Mouse (Mus musculus): ENCODE measurements around the gene Gm5767. TPM values are rescaled to one million over a fixed set of nuclear protein-coding genes. Genes with fewer than 3 reads are reported as not detected.

Gm5767 gene
- polyA plus RNA-seq, 2 experiments: 0.07 TPM; not detected in 1

GRCm38 (mm10) chr16:8689979-8690656 is 9.5 kb downstream of the Gm5767 start:
- no peaks in the 10 kb centered on the region for H3K27me3 ChIP-seq (ENCODE audit: control insufficient read depth, insufficient read depth, low read length)
- H3K4me2 ChIP-seq (ENCODE audit: low read depth): no peak overlapping the region
- no peaks in the 10 kb centered on the region for H3K9me3 ChIP-seq (ENCODE audit: control insufficient read depth, low read length)
- WGBS (ENCODE audit: insufficient replicate concordance): 93% methylated on average over 11 of the region's 11 CpGs
- H3K4me3 ChIP-seq (ENCODE audit: insufficient read depth in 1 of 2, low read depth in 2 of 2, low read length in 2 of 2): no peak overlapping the region
- no peak for DNase-seq (ENCODE audit: low read depth in 3 of 3, low spot score in 3 of 3)
- H3K36me3 ChIP-seq (replicated peaks; ENCODE audit: control insufficient read depth, insufficient read depth, low read depth): peaks cover 84% of the 10 kb centered on the region
- H3K4me1 ChIP-seq (replicated peaks; ENCODE audit: control insufficient read depth in 2 of 2, insufficient read depth in 2 of 2, low read length in 1 of 2): peaks cover 39 to 46% of the 10 kb centered on the region in 2 experiments
- no peak overlapping the region for H3K9ac ChIP-seq (replicated peaks)
- no peak for ATAC-seq (ENCODE audit: insufficient read depth)
- H3K27ac ChIP-seq: peak overlapping the region; percentile 91
- TF ChIP-seq CTCF (IDR thresholded peaks at IDR 0.05; ENCODE audit: low read depth) (no peak), EP300 (IDR thresholded peaks at IDR 0.05; ENCODE audit: low read depth) (no peak)

- no peaks in the 10 kb centered on the region for H3K27me3 ChIP-seq (ENCODE audit: control insufficient read depth, insufficient read depth, low read length)
- peaks cover 89% of the 10 kb centered on the region for H3K36me3 ChIP-seq (replicated peaks; ENCODE audit: control insufficient read depth, insufficient read depth, low read depth)
- no peak for DNase-seq (ENCODE audit: low read depth in 3 of 3, low spot score in 3 of 3)
- no peak overlapping the region for H3K4me3 ChIP-seq (ENCODE audit: insufficient read depth in 1 of 2, low read depth in 2 of 2, low read length in 2 of 2)
- ATAC-seq (ENCODE audit: insufficient read depth): no peak
- H3K4me2 ChIP-seq (ENCODE audit: low read depth): no peak overlapping the region
- no peak for TF ChIP-seq EP300 (IDR thresholded peaks at IDR 0.05; ENCODE audit: low read depth)
- TF ChIP-seq CTCF (IDR thresholded peaks at IDR 0.05; ENCODE audit: low read depth): no peak
- peaks cover 28 to 35% of the 10 kb centered on the region in 2 experiments for H3K4me1 ChIP-seq (replicated peaks; ENCODE audit: control insufficient read depth in 2 of 2, insufficient read depth in 2 of 2, low read length in 1 of 2)
- WGBS (ENCODE audit: insufficient replicate concordance): 87% methylated on average over 7 of the region's 7 CpGs
- H3K9me3 ChIP-seq (ENCODE audit: control insufficient read depth, low read length): no peaks in the 10 kb centered on the region
- no peak overlapping the region for H3K9ac ChIP-seq (replicated peaks)
- peak overlapping the region; percentile 57 for H3K27ac ChIP-seq
Measured at GRCm38 (mm10) chr16:8691206-8691605, 10.6 kb downstream of the Gm5767 start.

GRCm38 (mm10) chr16:8699556-8699955 is 19.0 kb downstream of the Gm5767 start:
- no peaks in the 10 kb centered on the region for H3K27me3 ChIP-seq (ENCODE audit: control insufficient read depth, insufficient read depth, low read length)
- ATAC-seq (ENCODE audit: insufficient read depth): no peak
- TF ChIP-seq EP300 (IDR thresholded peaks at IDR 0.05; ENCODE audit: low read depth) (no peak), CTCF (IDR thresholded peaks at IDR 0.05; ENCODE audit: low read depth) (no peak)
- H3K9me3 ChIP-seq (ENCODE audit: control insufficient read depth, low read length): no peaks in the 10 kb centered on the region
- no peak overlapping the region for H3K27ac ChIP-seq
- H3K4me1 ChIP-seq (replicated peaks; ENCODE audit: control insufficient read depth in 2 of 2, insufficient read depth in 2 of 2, low read length in 1 of 2): no peaks in the 10 kb centered on the region
- H3K4me2 ChIP-seq (ENCODE audit: low read depth): no peak overlapping the region
- DNase-seq (ENCODE audit: low read depth in 3 of 3, low spot score in 3 of 3): no peak
- 92% methylated on average over 8 of the region's 8 CpGs for WGBS (ENCODE audit: insufficient replicate concordance)
- no peak overlapping the region for H3K4me3 ChIP-seq (ENCODE audit: insufficient read depth in 1 of 2, low read depth in 2 of 2, low read length in 2 of 2)
- H3K36me3 ChIP-seq (replicated peaks; ENCODE audit: control insufficient read depth, insufficient read depth, low read depth): peaks cover 100% of the 10 kb centered on the region
- no peak overlapping the region for H3K9ac ChIP-seq (replicated peaks)

- Histone ChIP-seq H3K4me1 (replicated peaks; ENCODE audit: control insufficient read depth in 2 of 2, insufficient read depth in 2 of 2, low read length in 1 of 2) (no peaks in the 10 kb centered on the region), H3K27me3 (ENCODE audit: control insufficient read depth, insufficient read depth, low read length) (no peaks in the 10 kb centered on the region), H3K36me3 (replicated peaks; ENCODE audit: control insufficient read depth, insufficient read depth, low read depth) (peaks cover 99% of the 10 kb centered on the region), H3K9me3 (ENCODE audit: control insufficient read depth, low read length) (no peaks in the 10 kb centered on the region), H3K4me3 (ENCODE audit: insufficient read depth in 1 of 2, low read depth in 2 of 2, low read length in 2 of 2) (no peak overlapping the region), H3K4me2 (ENCODE audit: low read depth) (no peak overlapping the region), H3K27ac (no peak overlapping the region), H3K9ac (replicated peaks) (no peak overlapping the region)
- no peak for DNase-seq (ENCODE audit: low read depth in 3 of 3, low spot score in 3 of 3)
- TF ChIP-seq EP300 (IDR thresholded peaks at IDR 0.05; ENCODE audit: low read depth) (no peak), CTCF (IDR thresholded peaks at IDR 0.05; ENCODE audit: low read depth) (no peak)
- WGBS (ENCODE audit: insufficient replicate concordance): 94% methylated on average over 3 of the region's 3 CpGs
- ATAC-seq (ENCODE audit: insufficient read depth): no peak
Measured at GRCm38 (mm10) chr16:8700586-8700985, 20.0 kb downstream of the Gm5767 start.

GRCm38 (mm10) chr16:8711998-8712397 is 31.4 kb downstream of the Gm5767 start:
- no peaks in the 10 kb centered on the region for H3K27me3 ChIP-seq (ENCODE audit: control insufficient read depth, insufficient read depth, low read length)
- H3K4me1 ChIP-seq (replicated peaks; ENCODE audit: control insufficient read depth in 2 of 2, insufficient read depth in 2 of 2, low read length in 1 of 2): no peaks in the 10 kb centered on the region
- peaks cover 92% of the 10 kb centered on the region for H3K36me3 ChIP-seq (replicated peaks; ENCODE audit: control insufficient read depth, insufficient read depth, low read depth)
- WGBS (ENCODE audit: insufficient replicate concordance): 92% methylated on average over 9 of the region's 9 CpGs
- no peak overlapping the region for H3K4me2 ChIP-seq (ENCODE audit: low read depth)
- TF ChIP-seq CTCF (IDR thresholded peaks at IDR 0.05; ENCODE audit: low read depth): no peak
- no peak for TF ChIP-seq EP300 (IDR thresholded peaks at IDR 0.05; ENCODE audit: low read depth)
- no peak overlapping the region for H3K9ac ChIP-seq (replicated peaks)
- DNase-seq (ENCODE audit: low read depth in 3 of 3, low spot score in 3 of 3) (no peak), ATAC-seq (ENCODE audit: insufficient read depth) (no peak)
- H3K9me3 ChIP-seq (ENCODE audit: control insufficient read depth, low read length): no peaks in the 10 kb centered on the region
- no peak overlapping the region for H3K4me3 ChIP-seq (ENCODE audit: insufficient read depth in 1 of 2, low read depth in 2 of 2, low read length in 2 of 2)
- H3K27ac ChIP-seq: no peak overlapping the region
